Mouse (Mus musculus) olfactory bulb, adult 2 months (tissue): ENCODE measurements around the gene Gm17268.

Source experiments
- CTCF ChIP-seq: fragments of 200-500 bp; IDR thresholded peaks from 2 replicates; pipeline ENCODE4 v1.5.1; 2012; ENCODE audit warnings: low read depth, mild to moderate bottlenecking, low read length, moderate library complexity; ENCODE audit not compliant: insufficient read depth
- POLR2A ChIP-seq: fragments of 200-500 bp; IDR thresholded peaks from 2 replicates; pipeline ENCODE4 v1.6.1; 2012; ENCODE audit warnings: mild to moderate bottlenecking, low read depth, low read length, moderate library complexity; ENCODE audit not compliant: insufficient read depth

DNA sequence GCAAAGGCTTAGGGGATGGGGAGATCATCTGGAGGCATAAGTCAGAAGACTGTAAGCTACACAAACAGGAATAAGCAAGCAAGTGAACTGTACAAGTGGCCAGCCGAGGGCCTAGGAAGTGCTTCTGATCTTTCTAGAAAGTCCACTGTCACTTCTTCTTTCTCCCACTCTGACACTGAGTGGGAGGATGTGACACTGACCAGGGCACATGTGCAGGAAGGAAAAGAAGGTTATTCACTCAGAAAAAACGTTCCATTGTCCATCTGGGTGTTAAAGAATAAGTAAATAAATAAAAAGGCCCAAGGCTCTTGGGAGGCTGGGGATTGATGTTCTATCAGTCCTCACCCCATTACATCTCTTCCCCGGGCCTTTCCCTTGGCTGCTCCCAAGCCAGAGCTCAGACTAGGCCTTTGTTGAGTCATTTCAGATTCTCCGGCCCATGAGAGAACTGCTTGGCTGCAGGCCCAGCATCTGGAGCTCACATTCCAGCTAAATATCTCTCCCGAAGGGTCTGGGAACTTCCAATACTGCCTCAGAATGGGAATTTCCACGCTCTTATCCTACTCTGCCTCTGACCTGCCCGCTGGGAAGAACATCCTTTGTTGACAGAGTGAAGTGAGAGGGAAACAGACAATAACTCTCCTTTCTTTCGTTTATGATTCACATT, 5.6 kb downstream of the Gm17268 start:
- TF ChIP-seq POLR2A (no peak), CTCF (no peak)
